Mouse (Mus musculus) hindbrain, embryonic 16.5 days (tissue): ENCODE results near the gene Mink1. TPM values are rescaled to one million over a fixed set of nuclear protein-coding genes. Genes with fewer than 3 reads are reported as not detected.

Source experiments
- ATAC-seq: fragments of 200-750 bp; cut with Nextera tagmentation; 2 replicates; pipeline ENCODE4 v1.8.0; 2017; ENCODE audit warnings: moderate TSS enrichment, moderate library complexity
- H3K27ac ChIP-seq: fragments of 300-500 bp; sonication (generic); 2 replicates; pipeline ENCODE4 v1.5.1; 2014; ENCODE audit warnings: low read depth, mild to moderate bottlenecking, control low read depth, low read length, moderate library complexity
- H3K27me3 ChIP-seq: fragments of 300-500 bp; sonication (generic); replicated peaks from 2 replicates; pipeline ENCODE4 v1.6.1; 2014; ENCODE audit warnings: low read length; ENCODE audit not compliant: control insufficient read depth, insufficient read depth
- H3K36me3 ChIP-seq: fragments of 300-500 bp; sonication (generic); 2 replicates; pipeline ENCODE4 v1.6.1; 2014; ENCODE audit warnings: mild to moderate bottlenecking, low read length, moderate library complexity, mixed read lengths; ENCODE audit not compliant: control insufficient read depth, insufficient read depth
- H3K4me1 ChIP-seq: fragments of 300-500 bp; sonication (generic); 2 replicates; pipeline ENCODE4 v1.6.1; 2014; ENCODE audit warnings: low read depth, low read length; ENCODE audit not compliant: control insufficient read depth, insufficient read depth
- H3K4me2 ChIP-seq: fragments of 300-500 bp; sonication (generic); 2 replicates; pipeline ENCODE4 v1.6.1; 2014; ENCODE audit warnings: mild to moderate bottlenecking, low read length, control low read depth, moderate library complexity
- H3K4me3 ChIP-seq: fragments of 300-500 bp; sonication (generic); 2 replicates; pipeline ENCODE4 v1.5.1; 2014; ENCODE audit warnings: mild to moderate bottlenecking, low read length, control low read depth, moderate library complexity
- H3K9ac ChIP-seq: fragments of 300-500 bp; sonication (generic); 2 replicates; pipeline ENCODE4 v1.6.1; 2014; ENCODE audit warnings: low read depth, mild to moderate bottlenecking, control low read depth, low read length, moderate library complexity
- H3K9me3 ChIP-seq: fragments of 300-500 bp; sonication (generic); 2 replicates; pipeline ENCODE4 v1.6.1; 2014; ENCODE audit warnings: mild to moderate bottlenecking, low read length, moderate library complexity; ENCODE audit not compliant: control insufficient read depth
- WGBS: fragments of 180-500 bp; shearing (Covaris S2); extraction: QIAGEN DNeasy Blood & Tissue Kit; methylation state at CpG from one replicate; pipeline ENCODE4 v1.1.7; 2014; 5-methylcytosine and 5-hydroxymethylcytosine counted together
- polyA plus RNA-seq: library from polyadenylated mRNA; unstranded; fragments of >200 nt; fragmentation: Nextera tagmentation; extraction: Ambion mirVana; gene quantifications from 2 replicates; pipeline ENCODE4 v1.2.1, GENCODE M21; 2015

Mink1 gene
- polyA plus RNA-seq, 1 experiment from 2014 or later = 14.4 TPM

- Histone ChIP-seq H3K36me3 (peaks cover 11% of the 10 kb centered on the region), H3K4me2 (peak overlapping the region; percentile 64), H3K27me3 (no peaks in the 10 kb centered on the region), H3K27ac (peak overlapping the region; percentile 98), H3K9ac (peak overlapping the region; percentile 99), H3K9me3 (no peaks in the 10 kb centered on the region), H3K4me3 (peak overlapping the region; percentile 100), H3K4me1 (peaks cover 27% of the 10 kb centered on the region)
- WGBS = under 1% methylated on average over 57 of the region's 61 CpGs
- no peak for ATAC-seq
Observed at GRCm38 (mm10) chr11:70655571-70656455, 93.1 kb downstream of the Mink1 start.

GRCm38 (mm10) chr11:70656456-70656927 is 93.8 kb downstream of the Mink1 start:
- ATAC-seq = no peak
- Histone ChIP-seq H3K9me3 (no peaks in the 10 kb centered on the region), H3K4me2 (peak overlapping the region; percentile 64), H3K36me3 (peaks cover 4% of the 10 kb centered on the region), H3K4me1 (peaks cover 27% of the 10 kb centered on the region), H3K9ac (peak overlapping the region; percentile 69; the same call in 1 of the 2 replicates), H3K4me3 (peak overlapping the region; percentile 100), H3K27ac (no peak overlapping the region), H3K27me3 (no peaks in the 10 kb centered on the region)
- WGBS = 9% methylated on average over 16 of the region's 16 CpGs

GRCm38 (mm10) chr11:70656964-70657363 is 94.3 kb downstream of the Mink1 start, which contains the start of gene Eno3:
Gene Eno3 (plus strand): TSS chr11:70657202.
- Histone ChIP-seq H3K9ac (peak within 1 kb of the TSS; percentile 69), H3K4me2 (peak within 1 kb of the TSS; percentile 64), H3K27ac (peak within 1 kb of the TSS; percentile 98), H3K36me3 (peaks cover 3% of the 10 kb centered on the region; the same call in 1 of the 2 replicates), H3K9me3 (no peaks in the 10 kb centered on the region), H3K4me1 (peaks cover 25% of the 10 kb centered on the region), H3K4me3 (peak within 1 kb of the TSS; percentile 100), H3K27me3 (no peaks in the 10 kb centered on the region)
- ATAC-seq = no peak
- WGBS = 10% methylated on average over 3 of the region's 3 CpGs

- no peak overlapping the region for H3K27ac ChIP-seq
- no peak overlapping the region for H3K4me2 ChIP-seq
- no peak for ATAC-seq
- peaks cover 7% of the 10 kb centered on the region; the same call in 1 of the 2 replicates for H3K36me3 ChIP-seq
- H3K9me3 ChIP-seq = no peaks in the 10 kb centered on the region
- WGBS = 55% methylated on average over 6 of the region's 6 CpGs
- peaks cover 19% of the 10 kb centered on the region for H3K4me1 ChIP-seq
- no peaks in the 10 kb centered on the region for H3K27me3 ChIP-seq
- H3K9ac ChIP-seq = no peak overlapping the region
- H3K4me3 ChIP-seq = no peak overlapping the region
Observed at GRCm38 (mm10) chr11:70657573-70657972, 94.9 kb downstream of the Mink1 start.

GRCm38 (mm10) chr11:70657991-70658390 is 95.3 kb downstream of the Mink1 start:
- Histone ChIP-seq H3K9ac (no peak overlapping the region), H3K4me2 (no peak overlapping the region), H3K9me3 (no peaks in the 10 kb centered on the region), H3K4me3 (no peak overlapping the region), H3K4me1 (peaks cover 15% of the 10 kb centered on the region), H3K27me3 (no peaks in the 10 kb centered on the region), H3K36me3 (peaks cover 7% of the 10 kb centered on the region; the same call in 1 of the 2 replicates), H3K27ac (no peak overlapping the region)
- no peak for ATAC-seq
- 65% methylated on average over 9 of the region's 9 CpGs for WGBS

GRCm38 (mm10) chr11:70658521-70658920 is 95.8 kb downstream of the Mink1 start:
- H3K4me1 ChIP-seq = peaks cover 12% of the 10 kb centered on the region
- H3K4me2 ChIP-seq = no peak overlapping the region
- H3K9ac ChIP-seq = no peak overlapping the region
- WGBS = 87% methylated on average over 5 of the region's 5 CpGs
- peaks cover 7% of the 10 kb centered on the region; the same call in 1 of the 2 replicates for H3K36me3 ChIP-seq
- no peak overlapping the region for H3K4me3 ChIP-seq
- H3K9me3 ChIP-seq = no peaks in the 10 kb centered on the region
- ATAC-seq = no peak
- H3K27ac ChIP-seq = no peak overlapping the region
- H3K27me3 ChIP-seq = no peaks in the 10 kb centered on the region

GRCm38 (mm10) chr11:70658942-70659341 is 96.3 kb downstream of the Mink1 start:
- no peak for ATAC-seq
- WGBS = 80% methylated on average over 8 of the region's 8 CpGs
- Histone ChIP-seq H3K27me3 (no peaks in the 10 kb centered on the region), H3K4me1 (peaks cover 12% of the 10 kb centered on the region), H3K4me3 (no peak overlapping the region), H3K9me3 (no peaks in the 10 kb centered on the region), H3K36me3 (peaks cover 10% of the 10 kb centered on the region), H3K9ac (no peak overlapping the region), H3K27ac (no peak overlapping the region), H3K4me2 (no peak overlapping the region)

- no peak overlapping the region for H3K9ac ChIP-seq
- ATAC-seq = no peak
- WGBS = 84% methylated on average over 8 of the region's 8 CpGs
- no peak overlapping the region for H3K4me3 ChIP-seq
- no peak overlapping the region for H3K4me2 ChIP-seq
- no peaks in the 10 kb centered on the region for H3K27me3 ChIP-seq
- H3K36me3 ChIP-seq = peaks cover 18% of the 10 kb centered on the region
- no peaks in the 10 kb centered on the region for H3K9me3 ChIP-seq
- peaks cover 10% of the 10 kb centered on the region for H3K4me1 ChIP-seq
- no peak overlapping the region for H3K27ac ChIP-seq
Observed at GRCm38 (mm10) chr11:70660571-70660970, 97.9 kb downstream of the Mink1 start.

- peaks cover 18% of the 10 kb centered on the region for H3K36me3 ChIP-seq
- H3K4me3 ChIP-seq = no peak overlapping the region
- no peak overlapping the region for H3K4me2 ChIP-seq
- peaks cover 6% of the 10 kb centered on the region for H3K4me1 ChIP-seq
- no peak overlapping the region for H3K27ac ChIP-seq
- no peaks in the 10 kb centered on the region for H3K27me3 ChIP-seq
- no peaks in the 10 kb centered on the region for H3K9me3 ChIP-seq
- 93% methylated on average over 8 of the region's 8 CpGs for WGBS
- H3K9ac ChIP-seq = no peak overlapping the region
- ATAC-seq = no peak
Observed at GRCm38 (mm10) chr11:70663101-70663500, 100.4 kb downstream of the Mink1 start.
